In genomic region chr7:31116721-31117145, GRCm38 (mm10) we compare ENCODE assay signal across 10 mouse cellular contexts. TPM values are rescaled to one million over a fixed set of nuclear protein-coding genes. Genes with fewer than 3 reads are reported as not detected.
DNase-seq lines count a peak whose midpoint lies in the region; ATAC-seq and TF ChIP-seq lines count a peak whose summit lies in the region.
"Had no signal": no experiment of that assay in that cellular context is flagged by ENCODE, and none has a peak within 500 bp of the region (broad histone marks: within the 10 kb centered on the region; RNA-seq: fewer than 3 reads in every experiment).

No protein-coding gene starts in this region.

- H3K9me3 ChIP-seq in midbrain, embryonic 10.5 days (replicated peaks): no peaks in the 10 kb centered on the region
- no peaks in the 10 kb centered on the region for H3K9me3 ChIP-seq in midbrain, postnatal 0 days (ENCODE audit: low read length)
- H3K9me3 ChIP-seq in embryonic facial prominence, embryonic 12.5 days: no peaks in the 10 kb centered on the region
- no peaks in the 10 kb centered on the region for H3K9me3 ChIP-seq in midbrain, embryonic 12.5 days

- ATAC-seq in midbrain, postnatal 0 days (ENCODE audit: low FRiP score): no peak
- ATAC-seq in embryonic facial prominence, embryonic 12.5 days (ENCODE audit: insufficient number of reproducible peaks, insufficient read depth, low FRiP score, low TSS enrichment): no peak
- ATAC-seq in midbrain, embryonic 12.5 days (ENCODE audit: low FRiP score, low read depth): peak; percentile 68
- ATAC-seq in megakaryocyte, adult 5-6 weeks (ENCODE audit: poor library complexity, severe bottlenecking): no peak

- no peak overlapping the region for H3K9ac ChIP-seq in midbrain, postnatal 0 days (replicated peaks; ENCODE audit: low read length, poor library complexity, severe bottlenecking)
- H3K9ac ChIP-seq in embryonic facial prominence, embryonic 12.5 days: no peak overlapping the region
- H3K9ac ChIP-seq in midbrain, embryonic 12.5 days (replicated peaks): no peak overlapping the region

- peak overlapping the region; percentile 93 for H3K27ac ChIP-seq in gastrocnemius, adult 2 months
- peak overlapping the region; percentile 57; the same call in 1 of the 2 replicates for H3K27ac ChIP-seq in midbrain, embryonic 10.5 days (replicated peaks)
- no peak overlapping the region for H3K27ac ChIP-seq in midbrain, postnatal 0 days (ENCODE audit: low read depth, low read length)
- H3K27ac ChIP-seq in embryonic facial prominence, embryonic 12.5 days: no peak overlapping the region
- no peak overlapping the region for H3K27ac ChIP-seq in midbrain, embryonic 12.5 days (replicated peaks)

- 44% methylated on average over 16 of the region's 16 CpGs for WGBS in midbrain, embryonic 10.5 days
- WGBS in midbrain, postnatal 0 days: 50% methylated on average over 15 of the region's 16 CpGs
- WGBS in embryonic facial prominence, embryonic 12.5 days: 44% methylated on average over 16 of the region's 16 CpGs
- 37% methylated on average over 16 of the region's 16 CpGs for WGBS in midbrain, embryonic 12.5 days

- intact Hi-C loops in gastrocnemius, adult 2 months (cut with DNase I): no loop called here

- peak; percentile 56 for DNase-seq in gastrocnemius, adult 2 months
- DNase-seq in gastrocnemius, postnatal 4 days (ENCODE audit: low spot score in 2 of 2): no peak
- no peak for DNase-seq in midbrain, embryonic 10.5 days (ENCODE audit: low spot score)
- no peak for DNase-seq in midbrain, postnatal 0 days (ENCODE audit: low spot score)
- DNase-seq in right cerebral cortex, postnatal 25 days: no peak
- DNase-seq: thymus, postnatal 25 days had no signal

- H3K4me2 ChIP-seq in midbrain, postnatal 0 days (ENCODE audit: low read depth, low read length, poor library complexity, severe bottlenecking): no peak overlapping the region
- 0 out of 2 replicates have a peak overlapping the region, but pooled peaks have one; percentile 10 for H3K4me2 ChIP-seq in embryonic facial prominence, embryonic 12.5 days (replicated peaks)
- no peak overlapping the region for H3K4me2 ChIP-seq in midbrain, embryonic 12.5 days (replicated peaks)

- no peaks in the 10 kb centered on the region for H3K36me3 ChIP-seq in midbrain, embryonic 10.5 days
- no peaks in the 10 kb centered on the region for H3K36me3 ChIP-seq in midbrain, postnatal 0 days (ENCODE audit: insufficient read depth, low read length)
- no peaks in the 10 kb centered on the region for H3K36me3 ChIP-seq in embryonic facial prominence, embryonic 12.5 days
- no peaks in the 10 kb centered on the region for H3K36me3 ChIP-seq in midbrain, embryonic 12.5 days

- H3K4me1 ChIP-seq in midbrain, embryonic 10.5 days: peaks cover 31% of the 10 kb centered on the region
- H3K4me1 ChIP-seq in midbrain, postnatal 0 days (ENCODE audit: insufficient read depth, low read length): no peaks in the 10 kb centered on the region
- peaks cover 12% of the 10 kb centered on the region for H3K4me1 ChIP-seq in embryonic facial prominence, embryonic 12.5 days
- H3K4me1 ChIP-seq in midbrain, embryonic 12.5 days: peaks cover 3% of the 10 kb centered on the region; the same call in 1 of the 2 replicates

- H3K27me3 ChIP-seq in midbrain, embryonic 10.5 days (ENCODE audit: low read depth, poor library complexity, severe bottlenecking): peaks cover 21% of the 10 kb centered on the region
- no peaks in the 10 kb centered on the region for H3K27me3 ChIP-seq in midbrain, postnatal 0 days (ENCODE audit: insufficient read depth, low read length)
- 0 out of 2 replicates have a peak, but pooled peaks cover 3% of the 10 kb centered on the region for H3K27me3 ChIP-seq in embryonic facial prominence, embryonic 12.5 days
- peaks cover 13% of the 10 kb centered on the region; the same call in 1 of the 2 replicates for H3K27me3 ChIP-seq in midbrain, embryonic 12.5 days
- H3K27me3 ChIP-seq: CH12.LX had no signal

- peak overlapping the region; percentile 46 for H3K4me3 ChIP-seq in gastrocnemius, adult 2 months
- H3K4me3 ChIP-seq in midbrain, embryonic 10.5 days: peak overlapping the region; percentile 30
- no peak overlapping the region for H3K4me3 ChIP-seq in midbrain, postnatal 0 days (ENCODE audit: low read depth, low read length)
- no peak overlapping the region for H3K4me3 ChIP-seq in embryonic facial prominence, embryonic 12.5 days
- H3K4me3 ChIP-seq in midbrain, embryonic 12.5 days: no peak overlapping the region

- no peak for TF ChIP-seq CTCF in gastrocnemius, adult 2 months (IDR thresholded peaks at IDR 0.05)
- TF ChIP-seq CTCF in midbrain, postnatal 0 days (IDR thresholded peaks at IDR 0.05): no peak

RNA-seq across cellular contexts. Expression of gene Hpn, which starts 1.6 kb away (rescaled TPM):
- total RNA-seq in gastrocnemius, adult 2 months (2021): 10 to 100 TPM; 14.0 to 15.9 TPM
- 1 to 10 TPM; 3.9 to 4.2 TPM for total RNA-seq in gastrocnemius, postnatal 4 days (2021)
- polyA plus RNA-seq in midbrain, embryonic 10.5 days (2016; fragmentation: Nextera tagmentation; extraction: Ambion mirVana): 1.00 and 1.5 TPM in 2 replicates
- 0.49 and 2.6 TPM in 2 replicates for total RNA-seq in midbrain, postnatal 0 days (2014; rRNA removed)
- 0.62 TPM in 1 of 2 replicates, not detected in the other for polyA plus RNA-seq in midbrain, postnatal 0 days (2015; fragmentation: Nextera tagmentation; extraction: Ambion mirVana)
- polyA plus RNA-seq in embryonic facial prominence, embryonic 12.5 days (2016; fragmentation: Nextera tagmentation; extraction: Ambion mirVana): 3.7 and 4.2 TPM in 2 replicates
- 0.41 and 0.63 TPM in 2 replicates for polyA plus RNA-seq in midbrain, embryonic 12.5 days (2016; fragmentation: Nextera tagmentation; extraction: Ambion mirVana)
- total RNA-seq in megakaryocyte, adult 5-6 weeks (2015): 1.5 and 2.1 TPM in 2 replicates
- 0.33 and 1.7 TPM in 2 replicates for total RNA-seq in megakaryocyte, adult 5-6 weeks (2017)

RNA-seq across cellular contexts. Expression of gene Scn1b, which starts 10.1 kb away (rescaled TPM):
- total RNA-seq in gastrocnemius, adult 2 months (2021): 100 to 1,000 TPM; 748 to 815 TPM
- 10 to 100 TPM; 90.6 to 98.1 TPM for total RNA-seq in gastrocnemius, postnatal 4 days (2021)
- 0.55 and 0.80 TPM in 2 replicates for polyA plus RNA-seq in midbrain, embryonic 10.5 days (2016; fragmentation: Nextera tagmentation; extraction: Ambion mirVana)
- 45.0 and 57.5 TPM in 2 replicates for total RNA-seq in midbrain, postnatal 0 days (2014; rRNA removed)
- polyA plus RNA-seq in midbrain, postnatal 0 days (2015; fragmentation: Nextera tagmentation; extraction: Ambion mirVana): 32.3 and 35.8 TPM in 2 replicates
- polyA plus RNA-seq in embryonic facial prominence, embryonic 12.5 days (2016; fragmentation: Nextera tagmentation; extraction: Ambion mirVana): 4.5 and 5.1 TPM in 2 replicates
- polyA plus RNA-seq in midbrain, embryonic 12.5 days (2016; fragmentation: Nextera tagmentation; extraction: Ambion mirVana): 1.7 and 1.8 TPM in 2 replicates
- 0.52 TPM in 1 of 2 replicates, not detected in the other for total RNA-seq in megakaryocyte, adult 5-6 weeks (2015)
- total RNA-seq in megakaryocyte, adult 5-6 weeks (2017): 0.28 and 0.59 TPM in 2 replicates

RNA-seq across cellular contexts. Expression of gene Gramd1a, which starts 39.0 kb away (rescaled TPM):
- 10 to 100 TPM; 47.2 to 61.7 TPM for total RNA-seq in gastrocnemius, adult 2 months (2021)
- 10 to 100 TPM; 42.8 to 45.8 TPM for total RNA-seq in gastrocnemius, postnatal 4 days (2021)
- polyA plus RNA-seq in midbrain, embryonic 10.5 days (2016; fragmentation: Nextera tagmentation; extraction: Ambion mirVana): 90.0 and 120 TPM in 2 replicates
- total RNA-seq in midbrain, postnatal 0 days (2014; rRNA removed): 253 and 270 TPM in 2 replicates
- 160 and 177 TPM in 2 replicates for polyA plus RNA-seq in midbrain, postnatal 0 days (2015; fragmentation: Nextera tagmentation; extraction: Ambion mirVana)
- 97.4 and 109 TPM in 2 replicates for polyA plus RNA-seq in embryonic facial prominence, embryonic 12.5 days (2016; fragmentation: Nextera tagmentation; extraction: Ambion mirVana)
- 186 and 194 TPM in 2 replicates for polyA plus RNA-seq in midbrain, embryonic 12.5 days (2016; fragmentation: Nextera tagmentation; extraction: Ambion mirVana)
- total RNA-seq in megakaryocyte, adult 5-6 weeks (2015): 74.2 and 76.0 TPM in 2 replicates
- 34.1 and 35.3 TPM in 2 replicates for total RNA-seq in megakaryocyte, adult 5-6 weeks (2017)

RNA-seq across cellular contexts. Expression of gene Fxyd3, which starts 40.2 kb away (rescaled TPM):
- 1 to 10 TPM; 1.2 to 1.4 TPM for total RNA-seq in gastrocnemius, adult 2 months (2021)
- 1 to 10 TPM; 2.7 to 4.9 TPM for total RNA-seq in gastrocnemius, postnatal 4 days (2021)
- polyA plus RNA-seq in midbrain, embryonic 10.5 days (2016; fragmentation: Nextera tagmentation; extraction: Ambion mirVana): 3.0 and 3.4 TPM in 2 replicates
- total RNA-seq in midbrain, postnatal 0 days (2014; rRNA removed): 3.7 TPM in 1 of 2 replicates, not detected in the other
- polyA plus RNA-seq in midbrain, postnatal 0 days (2015; fragmentation: Nextera tagmentation; extraction: Ambion mirVana): 0.47 TPM in 1 of 2 replicates, not detected in the other
- 16.6 and 19.2 TPM in 2 replicates for polyA plus RNA-seq in embryonic facial prominence, embryonic 12.5 days (2016; fragmentation: Nextera tagmentation; extraction: Ambion mirVana)
- 1.4 and 1.7 TPM in 2 replicates for polyA plus RNA-seq in midbrain, embryonic 12.5 days (2016; fragmentation: Nextera tagmentation; extraction: Ambion mirVana)
- not detected in 2 replicates for total RNA-seq in megakaryocyte, adult 5-6 weeks (2015)
- total RNA-seq in megakaryocyte, adult 5-6 weeks (2017): not detected in 2 replicates
- total RNA-seq: CH12.LX had no signal

RNA-seq across cellular contexts. Expression of gene Lgi4, which starts 57.6 kb away (rescaled TPM):
- 1 to 10 TPM; 2.4 to 3.3 TPM for total RNA-seq in gastrocnemius, adult 2 months (2021)
- 1 to 10 TPM; 7.9 to 9.6 TPM for total RNA-seq in gastrocnemius, postnatal 4 days (2021)
- 1.1 and 1.2 TPM in 2 replicates for polyA plus RNA-seq in midbrain, embryonic 10.5 days (2016; fragmentation: Nextera tagmentation; extraction: Ambion mirVana)
- total RNA-seq in midbrain, postnatal 0 days (2014; rRNA removed): 1.2 and 1.3 TPM in 2 replicates
- 0.56 and 0.81 TPM in 2 replicates for polyA plus RNA-seq in midbrain, postnatal 0 days (2015; fragmentation: Nextera tagmentation; extraction: Ambion mirVana)
- 1.5 and 2.0 TPM in 2 replicates for polyA plus RNA-seq in embryonic facial prominence, embryonic 12.5 days (2016; fragmentation: Nextera tagmentation; extraction: Ambion mirVana)
- polyA plus RNA-seq in midbrain, embryonic 12.5 days (2016; fragmentation: Nextera tagmentation; extraction: Ambion mirVana): 0.54 and 0.55 TPM in 2 replicates
- total RNA-seq in megakaryocyte, adult 5-6 weeks (2015): 0.13 TPM in 1 of 2 replicates, not detected in the other
- total RNA-seq in megakaryocyte, adult 5-6 weeks (2017): 0.07 TPM in 1 of 2 replicates, not detected in the other
- total RNA-seq: CH12.LX had no signal

Comparison
In these comparisons a context has a peak if more than half of its experiments do, and no peak if none do; other contexts are left out.
1. H3K27ac ChIP-seq: peak in gastrocnemius, adult 2 months (single experiment) and midbrain, embryonic 10.5 days (single experiment); none in midbrain, postnatal 0 days (single experiment), embryonic facial prominence, embryonic 12.5 days (single experiment) and midbrain, embryonic 12.5 days (single experiment).
2. H3K4me3 ChIP-seq: peak in gastrocnemius, adult 2 months (single experiment) and midbrain, embryonic 10.5 days (single experiment); none in midbrain, postnatal 0 days (single experiment), embryonic facial prominence, embryonic 12.5 days (single experiment) and midbrain, embryonic 12.5 days (single experiment).
3. RNA of gene Scn1b, which starts 10.1 kb away (total RNA-seq): 748 to 815 TPM in gastrocnemius, adult 2 months, 90.6 to 98.1 TPM in gastrocnemius, postnatal 4 days and 45.0 to 57.5 TPM in midbrain, postnatal 0 days; 0.28 to 0.59 TPM in megakaryocyte, adult 5-6 weeks; every median in the first group is over 10 times any median in the second.